Mouse (Mus musculus): ENCODE results near the gene Olfr1326-ps1.

The Olfr1326-ps1 gene

DNA sequence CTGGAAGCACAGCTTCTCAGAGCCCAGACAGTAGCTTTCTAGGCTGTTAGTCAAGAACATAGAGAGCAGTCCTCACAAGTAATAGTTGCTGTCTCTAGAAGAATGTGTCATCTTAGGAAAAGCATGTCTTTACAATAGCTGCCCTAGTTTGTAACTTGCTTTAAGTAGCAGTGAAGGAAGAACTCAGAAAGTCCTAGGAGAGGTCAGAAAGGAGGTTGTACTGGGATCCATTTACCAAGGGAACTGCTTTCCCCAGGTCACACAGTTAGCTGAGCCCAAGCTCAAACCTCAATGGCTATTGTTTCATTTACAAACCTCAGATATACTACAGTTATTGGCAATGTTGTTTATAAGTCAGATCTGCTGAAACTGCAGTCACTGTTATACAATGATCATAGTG lies at the start of gene Olfr1326-ps1:
Olfr1326-ps1 (minus strand) TSS at position 101 of the 400 bp plus-strand sequence.
- TF ChIP-seq NANOG (IDR thresholded peaks at IDR 0.05; ENCODE audit: borderline replicate concordance, low read length): no peak
- no peak for TF ChIP-seq POU5F1 (IDR thresholded peaks at IDR 0.05; ENCODE audit: borderline replicate concordance, low read length)
- no peak for TF ChIP-seq CTCF (conservative IDR thresholded peaks at IDR 0.05; ENCODE audit: low read length)
- H3K4me3 ChIP-seq (replicated peaks; ENCODE audit: low read length): no peak within 1 kb of the TSS
- H3K4me1 ChIP-seq (replicated peaks; ENCODE audit: low read depth, low read length): no peaks in the 10 kb centered on the region
- no peaks in the 10 kb centered on the region for H3K9me3 ChIP-seq (ENCODE audit: low read length)
- no peaks in the 10 kb centered on the region for H3K27me3 ChIP-seq (ENCODE audit: insufficient read depth, low read length)
- no peaks in the 10 kb centered on the region for H3K36me3 ChIP-seq (ENCODE audit: insufficient read depth, low read length)

DNA sequence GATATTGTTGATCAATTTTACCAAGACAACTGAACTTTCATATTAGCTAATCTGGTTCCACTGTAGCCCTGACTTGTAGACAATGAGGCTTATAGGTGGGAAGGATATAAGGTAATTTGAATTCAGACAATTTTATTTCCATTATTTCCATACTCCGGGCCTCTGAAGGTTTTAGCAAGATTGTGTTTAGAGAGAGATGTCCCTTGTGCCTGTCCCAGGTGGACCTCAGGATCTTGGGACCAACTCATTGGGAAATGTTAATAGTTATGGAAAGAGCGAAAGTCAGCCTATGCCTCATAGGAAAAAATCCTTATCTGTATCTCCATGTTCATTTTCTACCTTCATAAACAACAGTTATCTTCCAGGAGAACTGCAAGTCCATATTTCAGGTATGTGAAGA lies 17.7 kb upstream of the Olfr1326-ps1 start, which contains the start of gene Olfr1325:
Olfr1325 (plus strand) TSS at position 301 of the 400 bp plus-strand sequence.
- Histone ChIP-seq H3K36me3 (ENCODE audit: insufficient read depth, low read length) (no peaks in the 10 kb centered on the region), H3K27me3 (ENCODE audit: insufficient read depth, low read length) (no peaks in the 10 kb centered on the region)
- TF ChIP-seq POU5F1 (IDR thresholded peaks at IDR 0.05; ENCODE audit: borderline replicate concordance, low read length) (no peak), NANOG (IDR thresholded peaks at IDR 0.05; ENCODE audit: borderline replicate concordance, low read length) (no peak), CTCF (conservative IDR thresholded peaks at IDR 0.05; ENCODE audit: low read length) (no peak)

More for the DNA sequence above, 17.7 kb upstream of the Olfr1326-ps1 start, which contains the start of gene Olfr1325:
- no peaks in the 10 kb centered on the region for H3K4me1 ChIP-seq (replicated peaks; ENCODE audit: low read depth, low read length)
- H3K9me3 ChIP-seq (ENCODE audit: low read length): no peaks in the 10 kb centered on the region
- H3K4me3 ChIP-seq (replicated peaks; ENCODE audit: low read length): no peak within 1 kb of the TSS
